Mouse (Mus musculus) liver, postnatal 0 days (tissue): ENCODE measurements at regions not wholly inside any gene's neighbourhood (a gene's known extent, or its start where the extent isn't known, plus 50 kb on each side); places are given as distances from the start of the nearest gene placed in this dataset.

Experiments used
- ATAC-seq: fragments of 200-750 bp; cut with Nextera tagmentation; 2 replicates; pipeline ENCODE4 v1.8.0; 2017; ENCODE audit warnings: mild to moderate bottlenecking, moderate library complexity
- DNase-seq: peaks from one replicate; pipeline ENCODE4 v3.0.0-alpha.2; 2016
- H3K27ac ChIP-seq: fragments of 300-500 bp; sonication (generic); 2 replicates; pipeline ENCODE4 v1.5.1; 2014; ENCODE audit warnings: antibody characterized with exemption, moderate library complexity, mild to moderate bottlenecking, low read depth
- H3K27me3 ChIP-seq: fragments of 300-500 bp; sonication (generic); 2 replicates; pipeline ENCODE4 v1.6.1; 2014; ENCODE audit warnings: low read length, control low read depth, mixed read lengths; ENCODE audit not compliant: insufficient read depth
- H3K36me3 ChIP-seq: fragments of 300-500 bp; sonication (generic); replicated peaks from 2 replicates; pipeline ENCODE4 v1.6.1; 2014; ENCODE audit warnings: mild to moderate bottlenecking, control low read depth, low read length, moderate library complexity, mixed read lengths; ENCODE audit not compliant: insufficient read depth
- H3K4me1 ChIP-seq: fragments of 300-500 bp; sonication (generic); 2 replicates; pipeline ENCODE4 v1.6.1; 2014; ENCODE audit warnings: antibody characterized with exemption, mild to moderate bottlenecking, control low read depth; ENCODE audit not compliant: insufficient read depth
- H3K4me2 ChIP-seq: fragments of 300-500 bp; sonication (generic); 2 replicates; pipeline ENCODE4 v1.6.1; 2014; ENCODE audit warnings: low read depth, mild to moderate bottlenecking, low read length, moderate library complexity, mixed read lengths
- H3K4me3 ChIP-seq: fragments of 300-500 bp; sonication (generic); 2 replicates; pipeline ENCODE4 v1.5.1; 2014; ENCODE audit warnings: low read depth, low read length
- H3K9ac ChIP-seq: fragments of 300-500 bp; sonication (generic); replicated peaks from 2 replicates; pipeline ENCODE4 v1.6.1; 2014; ENCODE audit warnings: mild to moderate bottlenecking, moderate library complexity
- H3K9me3 ChIP-seq: fragments of 300-500 bp; sonication (generic); 2 replicates; pipeline ENCODE4 v1.6.1; 2016; ENCODE audit warnings: mild to moderate bottlenecking, control low read depth, low read length, mixed read lengths
- CTCF ChIP-seq: sonication (generic); IDR thresholded peaks from 2 replicates; pipeline ENCODE4 v1.5.1; 2016; ENCODE audit warnings: antibody characterized with exemption, low read depth
- EP300 ChIP-seq: IDR thresholded peaks from 2 replicates; pipeline ENCODE4 v1.6.1; 2016; ENCODE audit warnings: antibody characterized with exemption, low read depth, mild to moderate bottlenecking
- WGBS: fragments of 180-500 bp; shearing (Covaris S2); extraction: QIAGEN DNeasy Blood & Tissue Kit; methylation state at CpG from one replicate; pipeline ENCODE4 v1.1.7; 2014; ENCODE audit not compliant: insufficient replicate concordance; 5-methylcytosine and 5-hydroxymethylcytosine counted together

DNA sequence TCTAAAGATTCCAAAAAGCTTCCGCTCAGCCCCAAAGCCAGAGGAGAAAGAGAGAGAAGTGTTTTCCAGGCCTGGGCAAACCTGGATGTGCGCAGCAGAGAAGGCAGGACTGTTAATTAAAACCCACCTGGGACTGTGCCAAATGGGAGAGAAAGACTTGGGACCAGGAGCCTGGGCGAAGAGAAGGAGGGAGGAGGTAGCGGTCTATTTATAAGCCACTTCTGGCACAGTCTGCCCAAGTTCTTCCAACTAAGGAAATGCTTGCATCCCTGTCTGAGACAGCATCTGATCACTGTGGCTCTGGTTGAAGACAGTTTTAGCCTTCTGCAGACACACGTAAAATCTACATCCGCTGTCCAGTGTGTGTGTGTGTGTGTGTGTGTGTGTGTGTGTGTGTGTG is 424.7 kb downstream of the Rps24 start:
- no peaks in the 10 kb centered on the region for H3K36me3 ChIP-seq
- no peak overlapping the region for H3K27ac ChIP-seq
- H3K4me2 ChIP-seq = no peak overlapping the region
- 78% methylated on average over 6 of the region's 6 CpGs for WGBS
- no peaks in the 10 kb centered on the region for H3K9me3 ChIP-seq
- no peak overlapping the region for H3K4me3 ChIP-seq
- TF ChIP-seq CTCF (no peak), EP300 (no peak)
- no peak for DNase-seq
- H3K9ac ChIP-seq = no peak overlapping the region
- ATAC-seq = no peak
- H3K27me3 ChIP-seq = no peaks in the 10 kb centered on the region
- H3K4me1 ChIP-seq = no peaks in the 10 kb centered on the region

DNA sequence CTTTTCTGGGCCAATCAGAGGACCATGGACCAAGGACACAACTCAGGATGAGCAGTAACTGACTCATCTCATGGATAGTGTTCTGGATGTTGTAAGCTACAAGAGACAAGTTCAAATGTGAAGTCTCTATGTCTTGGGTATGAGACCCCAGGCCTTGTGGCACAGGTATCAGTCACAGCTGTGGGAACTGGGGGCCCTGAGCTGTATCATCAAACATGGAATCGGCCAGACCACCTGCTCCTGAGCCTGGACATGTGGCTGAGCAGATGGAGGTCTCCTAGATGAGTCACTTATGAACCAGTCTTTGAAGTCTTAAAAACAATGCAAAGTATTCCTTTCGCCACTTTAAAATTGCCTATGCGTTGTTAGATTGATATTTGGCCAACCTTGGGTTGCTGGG is 432.1 kb downstream of the Rps24 start:
- Histone ChIP-seq H3K27ac (no peak overlapping the region), H3K27me3 (no peaks in the 10 kb centered on the region), H3K4me2 (no peak overlapping the region), H3K9ac (no peak overlapping the region), H3K9me3 (no peaks in the 10 kb centered on the region), H3K4me1 (no peaks in the 10 kb centered on the region), H3K4me3 (no peak overlapping the region), H3K36me3 (no peaks in the 10 kb centered on the region)
- ATAC-seq (no peak), DNase-seq (no peak)
- WGBS = 77% methylated on average over 3 of the region's 3 CpGs
- TF ChIP-seq CTCF (no peak), EP300 (no peak)

- H3K4me3 ChIP-seq = no peak overlapping the region
- H3K27ac ChIP-seq = no peak overlapping the region
- TF ChIP-seq CTCF (no peak), EP300 (no peak)
- H3K9ac ChIP-seq = no peak overlapping the region
- 75% methylated on average over 10 of the region's 10 CpGs for WGBS
- no peaks in the 10 kb centered on the region for H3K36me3 ChIP-seq
- H3K4me1 ChIP-seq = no peaks in the 10 kb centered on the region
- DNase-seq = no peak
- ATAC-seq = no peak
- H3K4me2 ChIP-seq = no peak overlapping the region
- no peaks in the 10 kb centered on the region for H3K27me3 ChIP-seq
- no peaks in the 10 kb centered on the region for H3K9me3 ChIP-seq
Observed at GRCm38 (mm10) chr14:24922006-24922405, 435.1 kb downstream of the Rps24 start.

DNA sequence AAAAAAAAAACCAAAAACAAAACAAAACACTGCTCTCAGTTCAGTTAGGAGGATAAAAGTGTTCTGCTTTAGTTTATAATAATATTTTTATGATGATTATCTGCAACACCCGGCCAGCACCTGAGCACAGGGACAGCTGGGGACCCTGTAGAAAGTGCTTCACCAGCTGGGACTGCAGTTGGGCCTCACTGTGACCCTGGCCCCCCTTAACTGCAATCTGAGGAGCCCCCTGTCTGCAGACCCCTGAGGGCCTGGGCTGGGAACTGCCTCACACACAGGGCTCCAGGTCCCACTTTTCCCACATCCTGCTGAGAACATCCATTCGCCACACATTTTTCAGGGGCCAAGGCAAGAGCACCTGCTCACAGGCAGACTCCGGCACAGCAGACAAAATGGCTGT is 437.6 kb downstream of the Rps24 start:
- DNase-seq = no peak
- H3K27me3 ChIP-seq = no peaks in the 10 kb centered on the region
- H3K4me3 ChIP-seq = no peak overlapping the region
- no peaks in the 10 kb centered on the region for H3K9me3 ChIP-seq
- no peak overlapping the region for H3K27ac ChIP-seq
- TF ChIP-seq CTCF (no peak), EP300 (no peak)
- no peaks in the 10 kb centered on the region for H3K36me3 ChIP-seq
- 81% methylated on average over 3 of the region's 3 CpGs for WGBS
- no peak overlapping the region for H3K9ac ChIP-seq
- no peak for ATAC-seq
- H3K4me2 ChIP-seq = no peak overlapping the region
- H3K4me1 ChIP-seq = no peaks in the 10 kb centered on the region

GRCm38 (mm10) chr14:24926086-24927048 is 439.4 kb downstream of the Rps24 start:
- no peak for DNase-seq
- H3K9me3 ChIP-seq = no peaks in the 10 kb centered on the region
- H3K27ac ChIP-seq = no peak overlapping the region
- H3K4me3 ChIP-seq = no peak overlapping the region
- H3K9ac ChIP-seq = no peak overlapping the region
- no peak for ATAC-seq
- H3K27me3 ChIP-seq = no peaks in the 10 kb centered on the region
- H3K4me1 ChIP-seq = no peaks in the 10 kb centered on the region
- WGBS = 62% methylated on average over 11 of the region's 11 CpGs
- no peak overlapping the region for H3K4me2 ChIP-seq
- TF ChIP-seq EP300 (no peak), CTCF (no peak)
- H3K36me3 ChIP-seq = no peaks in the 10 kb centered on the region

- H3K27me3 ChIP-seq = no peaks in the 10 kb centered on the region
- DNase-seq = no peak
- TF ChIP-seq EP300 (no peak), CTCF (no peak)
- H3K27ac ChIP-seq = no peak overlapping the region
- H3K9me3 ChIP-seq = no peaks in the 10 kb centered on the region
- H3K4me3 ChIP-seq = no peak overlapping the region
- H3K9ac ChIP-seq = no peak overlapping the region
- no peak for ATAC-seq
- H3K4me1 ChIP-seq = no peaks in the 10 kb centered on the region
- 55% methylated on average over 3 of the region's 3 CpGs for WGBS
- H3K4me2 ChIP-seq = no peak overlapping the region
- H3K36me3 ChIP-seq = no peaks in the 10 kb centered on the region
Observed at GRCm38 (mm10) chr14:24928726-24929125, 441.8 kb downstream of the Rps24 start.
